Mouse (Mus musculus) heart, embryonic 10.5 days (tissue): ENCODE results near the gene Ccdc154. TPM values are rescaled to one million over a fixed set of nuclear protein-coding genes. Genes with fewer than 3 reads are reported as not detected.

Experiments
- DNase-seq: peaks from one replicate; pipeline ENCODE4 v3.0.0-alpha.2; 2017; ENCODE audit warnings: low spot score
- H3K27ac ChIP-seq: fragments of 300-500 bp; sonication (generic); 2 replicates; pipeline ENCODE4 v1.5.1; 2016; ENCODE audit warnings: mild to moderate bottlenecking
- H3K27me3 ChIP-seq: fragments of 300-500 bp; sonication (generic); 2 replicates; pipeline ENCODE4 v1.6.1; 2016; ENCODE audit warnings: mild to moderate bottlenecking; ENCODE audit not compliant: poor library complexity, insufficient read depth, severe bottlenecking
- H3K36me3 ChIP-seq: fragments of 300-500 bp; sonication (generic); 2 replicates; pipeline ENCODE4 v1.6.1; 2016; ENCODE audit warnings: mild to moderate bottlenecking, moderate library complexity
- H3K4me1 ChIP-seq: fragments of 300-500 bp; sonication (generic); 2 replicates; pipeline ENCODE4 v1.6.1; 2016; ENCODE audit warnings: mild to moderate bottlenecking
- H3K4me3 ChIP-seq: fragments of 300-500 bp; sonication (generic); 2 replicates; pipeline ENCODE4 v1.5.1; 2016; ENCODE audit warnings: mild to moderate bottlenecking, moderate library complexity
- H3K9me3 ChIP-seq: fragments of 300-500 bp; sonication (generic); 2 replicates; pipeline ENCODE4 v1.6.1; 2016; ENCODE audit warnings: mild to moderate bottlenecking, moderate library complexity
- WGBS: fragments of 180-500 bp; shearing (Covaris S2); methylation state at CpG from one replicate; pipeline ENCODE4 v1.1.7; 2016; 5-methylcytosine and 5-hydroxymethylcytosine counted together
- polyA plus RNA-seq: library from polyadenylated mRNA; unstranded; fragments of >200 nt; fragmentation: Nextera tagmentation; extraction: Ambion mirVana; gene quantifications from 2 replicates; pipeline ENCODE4 v1.2.1, GENCODE M21; 2016

Ccdc154 gene
- polyA plus RNA-seq, 1 experiment from 2014 or later, result not detected

GRCm38 (mm10) chr17:25138803-25139202 is 23.5 kb upstream of the Ccdc154 start:
- Histone ChIP-seq H3K4me3 (no peak overlapping the region), H3K27me3 (no peaks in the 10 kb centered on the region)
- 91% methylated on average over 1 of the region's 1 CpGs for WGBS

GRCm38 (mm10) chr17:25139960-25140359 is 22.3 kb upstream of the Ccdc154 start:
- no peak overlapping the region for H3K4me3 ChIP-seq
- H3K27me3 ChIP-seq, result no peaks in the 10 kb centered on the region
- no peak overlapping the region for H3K27ac ChIP-seq
- peaks cover 7% of the 10 kb centered on the region; the same call in 1 of the 2 replicates for H3K4me1 ChIP-seq
- no peak for DNase-seq
- no peaks in the 10 kb centered on the region for H3K9me3 ChIP-seq
- peaks cover 14% of the 10 kb centered on the region; the same call in 1 of the 2 replicates for H3K36me3 ChIP-seq
- WGBS, result 69% methylated on average over 4 of the region's 4 CpGs

More at GRCm38 (mm10) chr17:25138803-25139202, 23.5 kb upstream of the Ccdc154 start:
- Histone ChIP-seq H3K4me1 (peaks cover 10% of the 10 kb centered on the region), H3K36me3 (peaks cover 12% of the 10 kb centered on the region; the same call in 1 of the 2 replicates), H3K27ac (no peak overlapping the region), H3K9me3 (no peaks in the 10 kb centered on the region)
- DNase-seq, result no peak

- 72% methylated on average over 7 of the region's 7 CpGs for WGBS
- H3K36me3 ChIP-seq, result peaks cover 34% of the 10 kb centered on the region
Measured at GRCm38 (mm10) chr17:25163387-25163786, 1.1 kb downstream of the Ccdc154 start.

GRCm38 (mm10) chr17:25164770-25165169 is 2.5 kb downstream of the Ccdc154 start:
- Histone ChIP-seq H3K4me3 (no peak overlapping the region), H3K27me3 (0 out of 2 replicates have a peak, but pooled peaks cover 9% of the 10 kb centered on the region), H3K4me1 (0 out of 2 replicates have a peak, but pooled peaks cover 3% of the 10 kb centered on the region), H3K36me3 (peaks cover 24% of the 10 kb centered on the region), H3K9me3 (no peaks in the 10 kb centered on the region), H3K27ac (no peak overlapping the region)
- 82% methylated on average over 3 of the region's 3 CpGs for WGBS
- no peak for DNase-seq

More at GRCm38 (mm10) chr17:25163387-25163786, 1.1 kb downstream of the Ccdc154 start:
- no peak for DNase-seq
- no peak overlapping the region for H3K4me3 ChIP-seq
- H3K27ac ChIP-seq, result no peak overlapping the region; the same call in 1 of the 2 replicates
- 0 out of 2 replicates have a peak, but pooled peaks cover 3% of the 10 kb centered on the region for H3K4me1 ChIP-seq
- no peaks in the 10 kb centered on the region for H3K9me3 ChIP-seq
- 0 out of 2 replicates have a peak, but pooled peaks cover 9% of the 10 kb centered on the region for H3K27me3 ChIP-seq

- no peaks in the 10 kb centered on the region for H3K9me3 ChIP-seq
- no peak overlapping the region for H3K4me3 ChIP-seq
- no peak overlapping the region for H3K27ac ChIP-seq
- WGBS, result 47% methylated on average over 6 of the region's 6 CpGs
- DNase-seq, result no peak
- H3K36me3 ChIP-seq, result peaks cover 10% of the 10 kb centered on the region
- 0 out of 2 replicates have a peak, but pooled peaks cover 9% of the 10 kb centered on the region for H3K27me3 ChIP-seq
- peaks cover 7% of the 10 kb centered on the region; the same call in 1 of the 2 replicates for H3K4me1 ChIP-seq
Measured at GRCm38 (mm10) chr17:25165970-25166671, 3.9 kb downstream of the Ccdc154 start.

GRCm38 (mm10) chr17:25169706-25170105 is 7.4 kb downstream of the Ccdc154 start:
- H3K4me1 ChIP-seq, result peaks cover 18% of the 10 kb centered on the region
- no peak for DNase-seq
- H3K9me3 ChIP-seq, result no peaks in the 10 kb centered on the region
- H3K27ac ChIP-seq, result no peak overlapping the region
- no peak overlapping the region for H3K4me3 ChIP-seq
- H3K36me3 ChIP-seq, result no peaks in the 10 kb centered on the region
- WGBS, result 82% methylated on average over 2 of the region's 2 CpGs
- H3K27me3 ChIP-seq, result 0 out of 2 replicates have a peak, but pooled peaks cover 9% of the 10 kb centered on the region

GRCm38 (mm10) chr17:25172558-25172957 is 10.3 kb downstream of the Ccdc154 start:
- Histone ChIP-seq H3K27ac (no peak overlapping the region), H3K27me3 (0 out of 2 replicates have a peak, but pooled peaks cover 11% of the 10 kb centered on the region), H3K4me1 (peaks cover 16% of the 10 kb centered on the region), H3K4me3 (no peak overlapping the region), H3K9me3 (no peaks in the 10 kb centered on the region), H3K36me3 (no peaks in the 10 kb centered on the region)
- 87% methylated on average over 3 of the region's 3 CpGs for WGBS
- DNase-seq, result no peak

- DNase-seq, result no peak
- Histone ChIP-seq H3K4me1 (peaks cover 16% of the 10 kb centered on the region), H3K9me3 (no peaks in the 10 kb centered on the region), H3K27me3 (0 out of 2 replicates have a peak, but pooled peaks cover 8% of the 10 kb centered on the region), H3K27ac (no peak within 1 kb of the TSS), H3K36me3 (no peaks in the 10 kb centered on the region), H3K4me3 (no peak within 1 kb of the TSS)
- WGBS, result 70% methylated on average over 9 of the region's 9 CpGs
Measured at GRCm38 (mm10) chr17:25175411-25175810, 13.2 kb downstream of the Ccdc154 start, which contains the start of gene Gm38655. Gm38655 (minus strand) TSS chr17:25175471.

- peak overlapping the region; percentile 83; the same call in 1 of the 2 replicates for H3K4me3 ChIP-seq
- DNase-seq, result no peak
- peaks cover 15% of the 10 kb centered on the region for H3K27me3 ChIP-seq
- no peaks in the 10 kb centered on the region for H3K9me3 ChIP-seq
- no peak overlapping the region for H3K27ac ChIP-seq
- peaks cover 6% of the 10 kb centered on the region; the same call in 1 of the 2 replicates for H3K36me3 ChIP-seq
- H3K4me1 ChIP-seq, result peaks cover 16% of the 10 kb centered on the region
Measured at GRCm38 (mm10) chr17:25183232-25183631, 21.0 kb downstream of the Ccdc154 start.

- DNase-seq, result peak; percentile 98
- Histone ChIP-seq H3K36me3 (peaks cover 6% of the 10 kb centered on the region; the same call in 1 of the 2 replicates), H3K27me3 (peaks cover 13% of the 10 kb centered on the region), H3K4me3 (peak within 1 kb of the TSS; percentile 83), H3K4me1 (peaks cover 26% of the 10 kb centered on the region), H3K27ac (peak within 1 kb of the TSS; percentile 96), H3K9me3 (no peaks in the 10 kb centered on the region)
- under 1% methylated on average over 50 of the region's 50 CpGs for WGBS
Measured at GRCm38 (mm10) chr17:25184129-25184691, 21.9 kb downstream of the Ccdc154 start, which contains the start of gene BC003965. BC003965 (plus strand) TSS chr17:25184554.

- WGBS, result 8% methylated on average over 17 of the region's 17 CpGs
- peak overlapping the region; percentile 83 for H3K4me3 ChIP-seq
Measured at GRCm38 (mm10) chr17:25184961-25185360, 22.7 kb downstream of the Ccdc154 start.

GRCm38 (mm10) chr17:25187784-25188149 is 25.5 kb downstream of the Ccdc154 start:
- Histone ChIP-seq H3K4me3 (peak overlapping the region; percentile 97), H3K9me3 (no peaks in the 10 kb centered on the region), H3K27me3 (peaks cover 3% of the 10 kb centered on the region), H3K27ac (peak overlapping the region; percentile 96), H3K4me1 (peaks cover 32% of the 10 kb centered on the region), H3K36me3 (peaks cover 19% of the 10 kb centered on the region)
- no peak for DNase-seq
- 5% methylated on average over 11 of the region's 11 CpGs for WGBS

More at GRCm38 (mm10) chr17:25184961-25185360, 22.7 kb downstream of the Ccdc154 start:
- H3K36me3 ChIP-seq, result peaks cover 6% of the 10 kb centered on the region; the same call in 1 of the 2 replicates
- peak overlapping the region; percentile 96 for H3K27ac ChIP-seq
- DNase-seq, result no peak
- peaks cover 32% of the 10 kb centered on the region for H3K4me1 ChIP-seq
- H3K27me3 ChIP-seq, result peaks cover 12% of the 10 kb centered on the region
- no peaks in the 10 kb centered on the region for H3K9me3 ChIP-seq
